Mouse (Mus musculus): ENCODE measurements around the gene Gm20721.

DNA sequence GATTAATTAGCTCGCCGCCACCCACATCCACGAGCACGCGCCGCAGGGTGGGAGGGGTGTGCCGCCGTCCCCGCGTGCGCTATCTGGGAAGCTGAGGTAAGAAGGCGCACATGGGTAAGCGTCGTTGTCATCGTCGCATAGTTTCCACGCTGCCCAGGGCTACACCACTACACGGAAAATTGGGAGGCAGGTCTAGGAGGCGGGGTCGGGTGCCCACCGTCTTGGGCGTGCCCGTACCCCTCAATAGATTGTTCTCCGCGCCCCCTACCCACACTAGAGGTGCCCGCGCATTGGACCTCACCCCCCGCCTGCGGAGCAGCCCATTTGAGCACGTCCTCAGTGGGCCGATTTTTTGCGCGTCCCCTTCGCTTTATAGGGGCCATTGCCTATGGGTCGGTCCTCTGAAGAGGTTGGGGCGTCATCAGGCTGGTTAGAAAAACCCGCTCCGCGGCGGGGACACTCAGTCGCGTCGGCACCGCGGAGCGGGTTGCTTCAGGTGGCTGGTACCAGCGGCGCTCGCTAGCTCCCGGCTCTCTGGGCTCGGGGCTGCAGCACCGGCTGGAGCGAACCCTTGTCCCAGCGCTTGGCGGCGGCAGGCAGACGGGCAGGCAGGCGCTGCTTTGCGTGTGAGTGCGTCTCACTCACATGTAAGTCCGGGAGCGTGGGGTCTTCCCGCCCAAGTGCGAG lies 19.1 kb downstream of the Gm20721 start:
- TF ChIP-seq CTCF (IDR thresholded peaks at IDR 0.05; ENCODE audit: low read depth): no peak
- TF ChIP-seq EP300 (IDR thresholded peaks at IDR 0.05; ENCODE audit: low read depth): 0 out of 2 replicates have a peak, but pooled peaks have one; percentile 25
